Mouse (Mus musculus) midbrain, postnatal 0 days (tissue): ENCODE data around the gene Ell. TPM values are rescaled to one million over a fixed set of nuclear protein-coding genes. Genes with fewer than 3 reads are reported as not detected.

ENCODE experiments used
- ATAC-seq: fragments of 200-750 bp; cut with Nextera tagmentation; 2 replicates; pipeline ENCODE4 v1.8.0; 2017; ENCODE audit warnings: moderate number of reproducible peaks, mild to moderate bottlenecking, moderate TSS enrichment, moderate library complexity; ENCODE audit not compliant: low FRiP score
- DNase-seq: peaks from one replicate; pipeline ENCODE4 v3.0.0-alpha.2; 2015; ENCODE audit warnings: low spot score
- H3K27ac ChIP-seq: fragments of 300-500 bp; sonication (generic); 2 replicates; pipeline ENCODE4 v1.5.1; 2014; ENCODE audit warnings: low read depth, mild to moderate bottlenecking, low read length, mixed read lengths
- H3K27me3 ChIP-seq: fragments of 300-500 bp; sonication (generic); 2 replicates; pipeline ENCODE4 v1.6.1; 2014; ENCODE audit warnings: low read length, control low read depth, mixed read lengths; ENCODE audit not compliant: insufficient read depth
- H3K36me3 ChIP-seq: fragments of 300-500 bp; sonication (generic); 2 replicates; pipeline ENCODE4 v1.6.1; 2014; ENCODE audit warnings: low read length, control low read depth, mixed read lengths; ENCODE audit not compliant: insufficient read depth
- H3K4me1 ChIP-seq: fragments of 300-500 bp; sonication (generic); 2 replicates; pipeline ENCODE4 v1.6.1; 2014; ENCODE audit warnings: mild to moderate bottlenecking, control low read depth, antibody characterized with exemption, low read length, mixed read lengths; ENCODE audit not compliant: insufficient read depth
- H3K4me2 ChIP-seq: fragments of 300-500 bp; sonication (generic); 2 replicates; pipeline ENCODE4 v1.6.1; 2014; ENCODE audit warnings: low read depth, mild to moderate bottlenecking, low read length, mixed read lengths; ENCODE audit not compliant: poor library complexity, severe bottlenecking
- H3K4me3 ChIP-seq: fragments of 300-500 bp; sonication (generic); 2 replicates; pipeline ENCODE4 v1.5.1; 2014; ENCODE audit warnings: low read depth, mild to moderate bottlenecking, low read length, moderate library complexity
- H3K9ac ChIP-seq: fragments of 300-500 bp; sonication (generic); replicated peaks from 2 replicates; pipeline ENCODE4 v1.6.1; 2014; ENCODE audit warnings: mild to moderate bottlenecking, low read length, moderate library complexity, mixed read lengths; ENCODE audit not compliant: poor library complexity, severe bottlenecking
- H3K9me3 ChIP-seq: fragments of 300-500 bp; sonication (generic); 2 replicates; pipeline ENCODE4 v1.6.1; 2016; ENCODE audit warnings: low read length, control low read depth
- CTCF ChIP-seq: IDR thresholded peaks from 2 replicates; pipeline ENCODE4 v1.5.1; 2016; ENCODE audit warnings: antibody characterized with exemption, mild to moderate bottlenecking
- WGBS: fragments of 180-500 bp; shearing (Covaris S2); extraction: QIAGEN DNeasy Blood & Tissue Kit; methylation state at CpG from one replicate; pipeline ENCODE4 v1.1.7; 2014; 5-methylcytosine and 5-hydroxymethylcytosine counted together
- polyA plus RNA-seq: library from polyadenylated mRNA; unstranded; fragments of >200 nt; fragmentation: Nextera tagmentation; extraction: Ambion mirVana; gene quantifications from 2 replicates; pipeline ENCODE4 v1.2.1, GENCODE M21; 2015
- total RNA-seq: library from RNA; depleted of rRNA; stranded (reverse); fragments of >200 nt; gene quantifications from 2 replicates; pipeline ENCODE4 v1.2.3, GENCODE M21; 2014

Gene Ell
- total and polyA plus RNA-seq, 2 experiments from 2014 or later = 13.2 to 14.1 TPM

GRCm38 (mm10) chr8:70547762-70548161 lies 8.5 kb downstream of the Ell start:
- H3K4me1 ChIP-seq = no peaks in the 10 kb centered on the region
- TF ChIP-seq CTCF = no peak
- DNase-seq = no peak
- H3K4me3 ChIP-seq = no peak overlapping the region
- WGBS = 93% methylated on average over 6 of the region's 6 CpGs
- no peak overlapping the region for H3K27ac ChIP-seq
- no peak for ATAC-seq
- H3K4me2 ChIP-seq = no peak overlapping the region
- no peaks in the 10 kb centered on the region for H3K27me3 ChIP-seq
- no peak overlapping the region for H3K9ac ChIP-seq
- H3K9me3 ChIP-seq = no peaks in the 10 kb centered on the region
- no peaks in the 10 kb centered on the region for H3K36me3 ChIP-seq

GRCm38 (mm10) chr8:70549412-70550184 lies 10.3 kb downstream of the Ell start:
- Histone ChIP-seq H3K9ac (no peak overlapping the region), H3K27me3 (no peaks in the 10 kb centered on the region), H3K4me3 (no peak overlapping the region), H3K4me1 (no peaks in the 10 kb centered on the region), H3K36me3 (no peaks in the 10 kb centered on the region), H3K9me3 (no peaks in the 10 kb centered on the region), H3K27ac (no peak overlapping the region), H3K4me2 (no peak overlapping the region)
- ATAC-seq (no peak), DNase-seq (no peak)
- TF ChIP-seq CTCF = no peak
- WGBS = 93% methylated on average over 10 of the region's 10 CpGs

GRCm38 (mm10) chr8:70551558-70552161 lies 12.4 kb downstream of the Ell start:
- WGBS = 86% methylated on average over 3 of the region's 3 CpGs
- Histone ChIP-seq H3K9me3 (no peaks in the 10 kb centered on the region), H3K4me1 (no peaks in the 10 kb centered on the region), H3K9ac (no peak overlapping the region), H3K27ac (no peak overlapping the region), H3K4me3 (no peak overlapping the region), H3K36me3 (no peaks in the 10 kb centered on the region), H3K4me2 (no peak overlapping the region), H3K27me3 (no peaks in the 10 kb centered on the region)
- no peak for ATAC-seq
- TF ChIP-seq CTCF = no peak
- no peak for DNase-seq

- H3K4me2 ChIP-seq = no peak overlapping the region
- peaks cover 3% of the 10 kb centered on the region; the same call in 1 of the 2 replicates for H3K36me3 ChIP-seq
- ATAC-seq = no peak
- H3K9ac ChIP-seq = no peak overlapping the region
- H3K27ac ChIP-seq = no peak overlapping the region
- no peak for DNase-seq
- H3K4me1 ChIP-seq = no peaks in the 10 kb centered on the region
- no peaks in the 10 kb centered on the region for H3K9me3 ChIP-seq
- WGBS = 61% methylated on average over 1 of the region's 1 CpGs
- H3K4me3 ChIP-seq = no peak overlapping the region
- H3K27me3 ChIP-seq = no peaks in the 10 kb centered on the region
- TF ChIP-seq CTCF = no peak
These were observed 13.6 kb downstream of the Ell start for GRCm38 (mm10) chr8:70552836-70553235.

GRCm38 (mm10) chr8:70553740-70554139 lies 14.5 kb downstream of the Ell start:
- H3K4me1 ChIP-seq = no peaks in the 10 kb centered on the region
- no peaks in the 10 kb centered on the region for H3K27me3 ChIP-seq
- DNase-seq (peak; percentile 64), ATAC-seq (no peak)
- TF ChIP-seq CTCF = no peak
- H3K4me2 ChIP-seq = no peak overlapping the region
- H3K9me3 ChIP-seq = no peaks in the 10 kb centered on the region
- peaks cover 3% of the 10 kb centered on the region; the same call in 1 of the 2 replicates for H3K36me3 ChIP-seq
- no peak overlapping the region for H3K4me3 ChIP-seq
- H3K27ac ChIP-seq = no peak overlapping the region
- H3K9ac ChIP-seq = no peak overlapping the region

- H3K27ac ChIP-seq = no peak overlapping the region
- no peaks in the 10 kb centered on the region for H3K27me3 ChIP-seq
- peaks cover 3% of the 10 kb centered on the region; the same call in 1 of the 2 replicates for H3K36me3 ChIP-seq
- H3K9ac ChIP-seq = no peak overlapping the region
- no peaks in the 10 kb centered on the region for H3K9me3 ChIP-seq
- ATAC-seq (no peak), DNase-seq (no peak)
- no peak overlapping the region for H3K4me2 ChIP-seq
- 95% methylated on average over 4 of the region's 4 CpGs for WGBS
- TF ChIP-seq CTCF = no peak
- H3K4me3 ChIP-seq = no peak overlapping the region
- H3K4me1 ChIP-seq = 0 out of 2 replicates have a peak, but pooled peaks cover 2% of the 10 kb centered on the region
These were observed 16.0 kb downstream of the Ell start for GRCm38 (mm10) chr8:70555079-70555747.
